Mouse (Mus musculus) heart, embryonic 14.5 days (tissue): Measurements from ENCODE around the gene Cdhr3. TPM values are rescaled to one million over a fixed set of nuclear protein-coding genes. Genes with fewer than 3 reads are reported as not detected.
A peak's percentile ranks its signal among the peaks of the same experiment; 100 is the strongest.

Experiments
- ATAC-seq: fragments of 200-750 bp; cut with Nextera tagmentation; 2 replicates; pipeline ENCODE4 v1.8.0; 2017; ENCODE audit warnings: low read depth, moderate TSS enrichment; ENCODE audit not compliant: insufficient number of reproducible peaks, insufficient read depth, low FRiP score
- H3K27ac ChIP-seq, 2 experiments: fragments of 200-500 bp in 1 of 2; fragments of 300-500 bp in 1 of 2; sonication (generic) in 1 of 2; replicated peaks in 1 of 2; 2 replicates each; pipeline ENCODE4 v1.5.1; 2012 to 2014; ENCODE audit warnings: low read depth in 2 of 2, low read length in 2 of 2, control low read depth in 1 of 2, mild to moderate bottlenecking in 1 of 2, mixed read lengths in 1 of 2; ENCODE audit not compliant: control insufficient read depth in 1 of 2, insufficient read depth in 1 of 2
- H3K27me3 ChIP-seq: fragments of 300-500 bp; sonication (generic); 2 replicates; pipeline ENCODE4 v1.6.1; 2014; ENCODE audit warnings: mild to moderate bottlenecking, low read length, control low read depth; ENCODE audit not compliant: control insufficient read depth, insufficient read depth
- H3K36me3 ChIP-seq: fragments of 300-500 bp; sonication (generic); 2 replicates; pipeline ENCODE4 v1.6.1; 2014; ENCODE audit warnings: mild to moderate bottlenecking, control low read depth, low read length, mixed read lengths; ENCODE audit not compliant: control insufficient read depth, insufficient read depth
- H3K4me1 ChIP-seq, 2 experiments: fragments of 200-500 bp in 1 of 2; fragments of 300-500 bp in 1 of 2; sonication (generic) in 1 of 2; 2 replicates each; pipeline ENCODE4 v1.6.1; 2012 to 2014; ENCODE audit warnings: low read length in 2 of 2, control low read depth in 1 of 2, mixed read lengths in 1 of 2; ENCODE audit not compliant: control insufficient read depth in 2 of 2, insufficient read depth in 2 of 2
- H3K4me2 ChIP-seq: fragments of 300-500 bp; sonication (generic); 2 replicates; pipeline ENCODE4 v1.6.1; 2014; ENCODE audit warnings: mild to moderate bottlenecking, low read length
- H3K4me3 ChIP-seq, 2 experiments: fragments of 200-500 bp in 1 of 2; fragments of 300-500 bp in 1 of 2; sonication (generic) in 1 of 2; 2 replicates each; pipeline ENCODE4 v1.5.1; 2012 to 2014; ENCODE audit warnings: low read length in 2 of 2, mild to moderate bottlenecking in 2 of 2, control low read depth in 1 of 2, low read depth in 1 of 2, moderate library complexity in 1 of 2; ENCODE audit not compliant: control insufficient read depth in 1 of 2, insufficient read depth in 1 of 2
- H3K9ac ChIP-seq: fragments of 300-500 bp; sonication (generic); 2 replicates; pipeline ENCODE4 v1.6.1; 2014; ENCODE audit warnings: mild to moderate bottlenecking, low read length
- H3K9me3 ChIP-seq: fragments of 300-500 bp; sonication (generic); 2 replicates; pipeline ENCODE4 v1.6.1; 2016; ENCODE audit warnings: low read length, control low read depth; ENCODE audit not compliant: control insufficient read depth
- WGBS: fragments of 180-500 bp; shearing (Covaris S2); extraction: QIAGEN DNeasy Blood & Tissue Kit; methylation state at CpG from one replicate; pipeline ENCODE4 v1.1.7; 2014; 5-methylcytosine and 5-hydroxymethylcytosine counted together
- polyA plus RNA-seq: library from polyadenylated mRNA; unstranded; fragments of >200 nt; fragmentation: Nextera tagmentation; extraction: Ambion mirVana; gene quantifications from 2 replicates; pipeline ENCODE4 v1.2.1, GENCODE M21; 2014

Cdhr3 gene
- polyA plus RNA-seq, 1 experiment from 2014 or later = 0.16 TPM

DNA sequence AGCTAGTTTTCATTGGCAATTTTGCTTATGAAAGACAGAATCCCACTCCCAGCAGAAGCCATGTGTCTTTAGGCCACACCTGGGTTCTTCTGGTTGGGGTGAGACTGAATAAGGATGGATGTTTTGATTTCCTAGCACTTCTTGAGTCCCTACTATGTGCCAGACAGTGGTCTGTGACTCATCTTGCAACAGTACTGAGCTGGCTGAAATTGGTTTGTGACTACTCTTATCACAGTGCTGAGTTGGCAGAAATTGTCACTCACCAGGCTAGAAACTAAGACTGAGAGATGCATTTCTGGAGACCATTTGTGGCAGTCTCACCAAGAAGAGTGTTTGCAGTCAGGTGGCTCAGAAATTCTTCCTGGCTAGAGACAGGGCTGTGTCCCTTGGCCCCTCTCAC is 33.6 kb upstream of the Cdhr3 start:
- H3K4me2 ChIP-seq = no peak overlapping the region
- no peaks in the 10 kb centered on the region for H3K36me3 ChIP-seq
- ATAC-seq = no peak
- H3K4me3 ChIP-seq = no peak overlapping the region
- 0 out of 2 replicates have a peak, but pooled peaks cover 5% of the 10 kb centered on the region for H3K9me3 ChIP-seq
- H3K27me3 ChIP-seq = no peaks in the 10 kb centered on the region
- H3K9ac ChIP-seq = no peak overlapping the region
- H3K4me1 ChIP-seq = peaks cover 5 to 8% of the 10 kb centered on the region in 2 experiments; a peak in 3 of 4 replicates
- H3K27ac ChIP-seq = no peak overlapping the region

- 44% methylated on average over 9 of the region's 9 CpGs for WGBS
- ATAC-seq = no peak
- no peak overlapping the region for H3K4me3 ChIP-seq
- H3K4me2 ChIP-seq = no peak overlapping the region
- H3K9ac ChIP-seq = no peak overlapping the region
- H3K36me3 ChIP-seq = no peaks in the 10 kb centered on the region
- H3K27me3 ChIP-seq = no peaks in the 10 kb centered on the region
- H3K27ac ChIP-seq = no peak overlapping the region
- 0 out of 2 replicates have a peak, but pooled peaks cover 5% of the 10 kb centered on the region for H3K9me3 ChIP-seq
- H3K4me1 ChIP-seq = peaks cover 5 to 8% of the 10 kb centered on the region in 2 experiments; a peak in 3 of 4 replicates
Observed at GRCm38 (mm10) chr12:33125594-33126227, 33.0 kb upstream of the Cdhr3 start.

GRCm38 (mm10) chr12:33118624-33119301 is 26.1 kb upstream of the Cdhr3 start:
- no peak for ATAC-seq
- WGBS = 24% methylated on average over 15 of the region's 15 CpGs
- Histone ChIP-seq H3K4me3 (peak overlapping the region; percentile 9 to 20; a peak in 3 of 4 replicates), H3K27ac (no peak overlapping the region), H3K4me1 (no peaks in the 10 kb centered on the region), H3K27me3 (no peaks in the 10 kb centered on the region), H3K36me3 (no peaks in the 10 kb centered on the region), H3K4me2 (peak overlapping the region; percentile 51), H3K9me3 (0 out of 2 replicates have a peak, but pooled peaks cover 5% of the 10 kb centered on the region), H3K9ac (peak overlapping the region; percentile 17; the same call in 1 of the 2 replicates)

DNA sequence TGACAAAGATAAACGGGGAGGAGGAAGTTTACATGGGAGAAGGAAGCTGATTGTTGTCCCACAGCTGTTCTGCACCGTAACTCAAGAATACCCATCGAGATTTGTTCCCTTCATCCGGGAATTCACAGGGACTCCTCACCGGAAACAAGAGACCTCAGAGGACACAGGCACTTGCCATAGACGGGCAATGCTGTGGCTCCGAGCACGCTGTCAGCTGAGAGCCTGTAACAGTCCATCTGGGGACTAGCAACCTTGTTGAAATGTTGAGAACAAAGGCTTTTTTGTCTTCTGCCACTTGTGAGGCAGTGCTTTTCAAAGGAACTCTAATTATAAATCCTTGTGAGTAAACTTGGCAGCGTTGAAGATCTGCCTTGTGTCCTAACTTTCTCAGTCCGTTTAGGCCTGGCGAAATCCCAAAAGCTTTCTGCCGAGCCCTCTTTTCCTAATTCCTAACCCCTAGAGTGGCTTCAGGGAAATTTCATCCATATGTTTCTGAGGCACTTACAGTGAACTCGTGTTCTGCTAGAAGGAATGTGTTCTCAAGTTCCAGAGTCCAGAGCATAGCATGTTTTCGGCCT is 18.3 kb upstream of the Cdhr3 start:
- H3K4me1 ChIP-seq = peaks cover 13 to 16% of the 10 kb centered on the region in 2 experiments; a peak in 3 of 4 replicates
- H3K4me3 ChIP-seq = no peak overlapping the region
- H3K9ac ChIP-seq = no peak overlapping the region
- 16% methylated on average over 14 of the region's 14 CpGs for WGBS
- ATAC-seq = no peak
- no peaks in the 10 kb centered on the region for H3K9me3 ChIP-seq
- no peaks in the 10 kb centered on the region for H3K27me3 ChIP-seq
- H3K4me2 ChIP-seq = peak overlapping the region; percentile 43
- peak overlapping the region; percentile 50 to 69 for H3K27ac ChIP-seq
- no peaks in the 10 kb centered on the region for H3K36me3 ChIP-seq

GRCm38 (mm10) chr12:33109531-33109930 is 16.9 kb upstream of the Cdhr3 start:
- Histone ChIP-seq H3K27me3 (no peaks in the 10 kb centered on the region), H3K4me2 (no peak overlapping the region), H3K27ac (no peak overlapping the region), H3K36me3 (no peaks in the 10 kb centered on the region), H3K4me1 (peaks cover 16 to 17% of the 10 kb centered on the region in 2 experiments; a peak in 3 of 4 replicates), H3K9ac (no peak overlapping the region), H3K9me3 (no peaks in the 10 kb centered on the region), H3K4me3 (no peak overlapping the region)
- ATAC-seq = no peak; the same call in 1 of the 2 replicates

DNA sequence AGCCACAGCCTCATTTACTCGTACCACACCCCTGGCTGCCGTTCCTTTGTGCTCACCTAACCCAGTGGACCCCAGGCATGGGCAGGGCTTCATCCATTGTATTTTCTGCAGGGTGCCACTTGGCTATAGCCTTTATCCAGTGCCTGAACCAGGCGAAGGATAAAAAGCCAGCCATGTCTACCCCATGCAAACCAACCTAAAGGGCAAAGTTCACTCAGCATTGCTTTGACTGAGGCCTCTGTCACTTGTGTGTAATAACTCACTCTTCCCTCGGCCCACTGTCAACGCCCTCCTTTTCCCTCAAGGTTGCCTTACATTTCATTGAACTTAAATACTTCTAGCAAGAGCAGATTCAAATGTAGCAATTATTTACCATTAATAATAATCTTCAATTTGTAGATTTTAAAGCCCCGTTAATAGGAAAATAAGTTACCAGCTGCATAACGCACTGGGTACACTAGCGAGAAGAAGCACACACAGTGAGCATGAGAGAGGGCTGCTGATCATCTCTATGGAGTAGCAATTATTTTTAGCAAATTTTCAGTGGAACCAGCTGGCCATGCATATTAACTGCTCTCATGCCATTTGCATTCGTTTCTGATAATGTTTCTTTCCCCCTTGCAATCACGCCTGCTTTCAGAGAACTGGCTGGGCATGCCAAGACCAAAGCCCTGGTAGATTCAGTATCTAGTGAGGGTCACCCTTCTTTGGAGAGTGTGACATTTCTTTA is 13.9 kb upstream of the Cdhr3 start:
- Histone ChIP-seq H3K9me3 (no peaks in the 10 kb centered on the region), H3K27ac (no peak overlapping the region), H3K36me3 (no peaks in the 10 kb centered on the region), H3K4me2 (no peak overlapping the region), H3K27me3 (no peaks in the 10 kb centered on the region), H3K4me3 (no peak overlapping the region), H3K9ac (no peak overlapping the region), H3K4me1 (peaks cover 13 to 15% of the 10 kb centered on the region in 2 experiments; a peak in 3 of 4 replicates)
- WGBS = 85% methylated on average over 10 of the region's 10 CpGs
- ATAC-seq = no peak

DNA sequence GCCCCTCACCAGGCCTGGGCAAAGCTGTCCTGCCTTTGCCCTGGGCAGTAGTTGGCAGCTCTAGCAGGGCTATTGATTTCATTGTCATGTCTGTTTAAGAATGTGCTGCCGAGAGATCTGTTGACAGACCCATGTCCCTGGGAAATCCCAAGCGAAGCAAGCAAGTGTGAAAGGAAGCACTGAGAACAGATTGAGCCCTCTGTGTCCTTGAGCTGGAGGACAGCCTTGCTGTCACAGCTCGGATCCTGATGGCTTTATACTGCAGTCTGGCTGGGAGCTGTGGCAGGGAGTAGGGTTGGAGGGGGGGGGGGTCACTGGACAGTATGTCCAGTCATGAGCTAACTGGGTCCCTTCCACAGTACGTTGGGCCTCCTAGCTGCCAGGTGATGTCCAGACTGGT is 13.0 kb upstream of the Cdhr3 start:
- 36% methylated on average over 4 of the region's 4 CpGs for WGBS
- Histone ChIP-seq H3K27me3 (no peaks in the 10 kb centered on the region), H3K27ac (no peak overlapping the region), H3K9me3 (no peaks in the 10 kb centered on the region), H3K4me2 (no peak overlapping the region), H3K9ac (no peak overlapping the region), H3K36me3 (no peaks in the 10 kb centered on the region), H3K4me3 (no peak overlapping the region), H3K4me1 (peaks cover 5 to 9% of the 10 kb centered on the region in 2 experiments; a peak in 3 of 4 replicates)
- ATAC-seq = no peak
